Mouse (Mus musculus): ENCODE data around the gene Tmem123. TPM values are rescaled to one million over a fixed set of nuclear protein-coding genes. Genes with fewer than 3 reads are reported as not detected.

Gene Tmem123
- total RNA-seq, 2 experiments from 2014 or later = 9.0 to 10.0 TPM

DNA sequence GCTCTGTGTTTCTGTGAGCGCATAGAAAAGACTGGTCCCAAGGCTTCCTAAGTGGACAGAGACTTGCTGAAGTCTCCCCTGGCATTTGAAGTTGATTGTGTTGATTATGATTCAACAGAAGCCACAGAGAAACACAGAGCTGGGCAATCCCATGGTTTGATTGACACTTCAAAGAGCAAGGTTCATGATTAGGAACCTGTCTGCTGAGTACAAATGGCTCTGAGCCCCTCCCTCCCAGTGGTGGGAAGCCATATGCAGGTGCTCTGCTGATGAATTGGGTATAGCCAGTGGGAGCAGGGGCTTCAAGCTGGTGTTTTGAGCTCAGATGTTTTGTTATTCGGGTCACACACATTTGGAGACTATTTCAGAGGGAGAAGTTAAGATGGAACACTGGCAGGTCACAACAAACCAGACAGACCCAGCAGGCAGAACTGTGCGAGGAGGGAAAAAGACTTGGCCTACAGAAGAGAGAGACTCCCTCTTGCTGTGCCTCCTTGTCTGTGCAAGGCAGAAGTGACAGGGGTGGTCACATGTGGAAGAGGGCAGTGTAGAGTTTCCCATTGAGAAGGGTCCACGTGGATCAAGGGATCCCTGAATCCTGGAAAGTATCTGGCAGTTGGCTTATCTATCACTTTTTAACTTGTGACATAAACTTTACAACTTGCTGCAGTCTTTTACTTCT lies 9.1 kb downstream of the Tmem123 start:
- intact Hi-C loops (cut with DNase I) = no loop called here

DNA sequence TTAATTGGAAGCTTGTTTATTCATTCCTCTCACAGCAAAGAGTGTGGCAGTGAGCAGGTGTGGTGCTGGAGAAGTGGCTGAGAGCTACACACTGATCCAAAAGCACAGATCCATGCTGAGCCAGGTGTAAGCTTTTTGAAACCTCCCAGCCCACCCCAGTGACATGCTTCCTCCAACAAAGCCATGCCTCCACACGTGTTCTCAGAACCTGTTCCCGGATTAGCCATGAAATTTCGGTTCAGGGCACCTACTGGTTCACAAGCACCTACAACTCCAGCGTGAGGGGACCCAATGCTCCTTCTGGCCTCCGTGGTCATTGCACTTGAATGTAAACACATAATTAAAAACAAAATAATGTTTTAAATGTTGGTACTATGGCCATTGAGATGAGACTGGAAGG lies 9.8 kb downstream of the Tmem123 start:
- DNase-seq (ENCODE audit: low spot score in 2 of 2) = no peak
- intact Hi-C loops (cut with DNase I) = no loop called here

More for the DNA sequence above, 9.1 kb downstream of the Tmem123 start:
- no peak for DNase-seq (ENCODE audit: low spot score in 2 of 2)

DNA sequence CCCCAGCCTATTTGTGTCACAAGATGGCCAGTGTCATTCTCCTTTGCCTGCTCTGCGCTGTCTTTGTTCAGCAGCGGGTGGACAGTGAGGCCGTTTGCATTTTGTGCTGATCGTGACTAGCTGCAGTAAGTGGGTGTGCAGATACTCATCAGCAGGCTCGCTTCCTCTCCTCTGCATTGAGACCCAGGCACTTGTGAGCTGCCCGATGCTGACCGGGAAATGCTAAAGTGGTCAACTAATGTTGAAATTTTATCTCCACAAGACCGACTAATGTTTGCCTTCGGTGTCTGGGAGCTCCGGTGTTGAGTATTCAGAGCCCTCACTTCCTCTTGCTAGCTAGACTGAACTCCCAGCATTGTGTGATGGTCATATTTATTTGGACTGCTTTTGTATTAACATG lies 10.7 kb downstream of the Tmem123 start:
- no peak for DNase-seq (ENCODE audit: low spot score in 2 of 2)
- intact Hi-C loops (cut with DNase I) = no loop called here

DNA sequence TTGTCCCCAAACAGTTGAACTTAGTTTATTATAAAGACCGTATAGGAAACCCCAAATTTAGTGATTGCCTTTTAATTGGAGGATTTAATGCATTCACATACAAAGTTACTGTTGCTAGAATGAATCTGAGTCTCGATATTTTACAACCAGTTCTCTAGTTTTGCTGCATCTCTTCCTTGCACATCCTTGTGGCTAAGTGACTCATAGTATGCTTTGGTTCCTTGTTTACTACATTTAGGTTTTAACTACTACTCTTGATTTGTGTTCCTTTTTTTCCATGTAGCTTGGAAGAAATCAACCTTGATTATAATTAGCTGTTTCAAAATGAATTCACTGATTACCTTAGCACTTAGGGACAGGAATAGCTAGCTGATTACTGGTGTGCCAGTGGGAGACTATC lies 11.2 kb downstream of the Tmem123 start:
- no peak for DNase-seq (ENCODE audit: low spot score in 2 of 2)
- intact Hi-C loops (cut with DNase I) = no loop called here

DNA sequence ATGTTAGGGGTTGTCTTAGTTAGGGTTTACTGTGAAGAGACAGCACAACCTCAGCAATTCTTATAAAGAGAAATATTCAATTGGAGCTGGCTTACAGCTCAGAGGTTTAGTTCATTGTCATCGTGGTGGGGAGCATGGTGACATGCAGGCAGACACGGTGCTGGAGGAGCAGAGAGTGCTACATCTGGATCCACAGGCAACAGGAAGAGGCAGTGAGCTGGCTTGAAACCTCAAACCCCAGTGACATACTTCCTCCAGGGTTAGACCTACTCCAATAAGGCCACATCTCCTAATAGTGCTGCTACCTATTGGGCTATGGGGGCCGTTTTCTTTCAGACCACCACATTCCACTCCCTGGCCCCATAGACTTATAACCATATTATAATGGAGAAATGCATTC lies 12.1 kb downstream of the Tmem123 start:
- intact Hi-C loops (cut with DNase I) = no loop called here
- no peak for DNase-seq (ENCODE audit: low spot score in 2 of 2)

DNA sequence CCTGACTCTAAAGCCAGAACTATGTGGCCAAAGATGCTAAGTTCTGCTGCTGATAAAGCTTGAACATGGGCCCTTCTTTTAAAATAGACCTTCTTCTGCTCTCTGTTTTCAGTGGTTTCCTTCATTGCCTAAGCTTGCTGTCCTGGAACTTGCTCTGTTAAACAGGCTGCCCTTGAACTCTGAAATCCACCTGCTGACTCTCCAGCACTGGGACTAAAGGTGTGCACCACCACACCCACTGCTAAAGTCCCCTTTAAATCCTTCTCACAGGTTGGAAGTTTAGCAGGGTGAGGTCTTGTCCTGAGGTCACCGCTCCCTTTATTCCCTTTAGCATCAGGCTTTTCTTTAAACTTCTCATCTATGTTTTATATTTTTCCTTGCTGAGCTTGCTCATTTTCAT lies 13.1 kb downstream of the Tmem123 start:
- intact Hi-C loops (cut with DNase I) = no loop called here

DNA sequence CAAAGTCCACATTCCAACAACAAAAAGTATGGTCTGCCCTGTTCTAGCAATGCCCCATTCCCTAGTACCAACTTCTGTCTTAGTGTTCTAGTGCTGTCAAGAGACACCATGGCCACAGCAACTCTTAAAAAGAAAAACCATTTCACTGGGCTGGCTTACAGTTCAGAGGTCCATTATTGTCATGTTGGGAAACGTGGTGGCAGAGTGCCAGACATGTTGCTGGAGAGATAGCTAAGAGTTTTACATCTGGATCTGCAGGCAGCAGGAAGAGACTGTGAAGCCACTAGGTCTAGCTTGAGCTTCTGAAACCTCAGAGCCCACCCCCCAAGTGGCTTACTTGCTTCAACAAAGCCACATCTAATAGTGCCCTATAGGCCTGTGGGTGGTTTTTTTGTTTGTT lies 13.8 kb downstream of the Tmem123 start:
- intact Hi-C loops (cut with DNase I) = no loop called here
- DNase-seq (ENCODE audit: low spot score in 2 of 2) = no peak

More for the DNA sequence above, 13.1 kb downstream of the Tmem123 start:
- DNase-seq (ENCODE audit: low spot score in 2 of 2) = no peak

DNA sequence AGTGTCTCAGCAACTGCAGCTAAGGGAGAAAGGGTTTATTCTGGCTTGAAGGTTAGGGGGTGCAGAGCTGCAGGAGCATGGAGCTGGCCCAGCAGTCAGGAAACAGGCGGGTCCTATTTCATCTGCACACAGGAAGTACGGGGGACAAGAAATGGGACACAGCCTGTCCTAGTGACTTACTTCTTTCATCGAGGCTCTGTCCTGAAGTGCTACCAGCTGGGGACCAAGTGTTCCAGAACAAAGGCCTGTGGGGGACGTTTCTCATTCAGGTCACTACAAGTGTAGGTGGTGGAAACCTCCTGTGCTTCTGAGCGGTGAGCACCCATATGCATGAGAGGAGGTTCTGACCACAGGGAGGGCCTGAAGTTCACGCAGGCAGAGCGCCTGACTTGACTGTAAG lies 14.9 kb downstream of the Tmem123 start:
- intact Hi-C loops (cut with DNase I) = no loop called here
- no peak for DNase-seq (ENCODE audit: low spot score in 2 of 2)

DNA sequence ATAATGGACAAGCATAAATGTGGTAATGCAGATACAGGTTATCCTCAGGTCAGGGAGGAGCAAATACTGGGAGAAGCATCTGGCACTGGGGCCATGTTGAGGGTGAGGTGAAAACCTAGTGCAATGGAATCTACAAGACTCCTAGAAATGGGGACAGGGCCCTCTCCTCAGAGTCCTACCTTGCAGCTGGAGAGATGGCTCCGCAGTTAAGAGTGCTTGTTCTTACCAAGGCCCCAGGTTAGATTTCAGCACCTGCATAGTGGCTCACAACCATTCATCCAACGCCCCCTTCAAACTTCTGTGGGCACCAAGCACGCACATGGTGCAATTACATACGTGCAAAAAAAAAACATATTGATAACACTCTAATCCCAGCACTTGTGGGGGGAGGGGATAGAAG lies 15.9 kb downstream of the Tmem123 start:
- no peak for DNase-seq (ENCODE audit: low spot score in 2 of 2)
- intact Hi-C loops (cut with DNase I) = no loop called here

DNA sequence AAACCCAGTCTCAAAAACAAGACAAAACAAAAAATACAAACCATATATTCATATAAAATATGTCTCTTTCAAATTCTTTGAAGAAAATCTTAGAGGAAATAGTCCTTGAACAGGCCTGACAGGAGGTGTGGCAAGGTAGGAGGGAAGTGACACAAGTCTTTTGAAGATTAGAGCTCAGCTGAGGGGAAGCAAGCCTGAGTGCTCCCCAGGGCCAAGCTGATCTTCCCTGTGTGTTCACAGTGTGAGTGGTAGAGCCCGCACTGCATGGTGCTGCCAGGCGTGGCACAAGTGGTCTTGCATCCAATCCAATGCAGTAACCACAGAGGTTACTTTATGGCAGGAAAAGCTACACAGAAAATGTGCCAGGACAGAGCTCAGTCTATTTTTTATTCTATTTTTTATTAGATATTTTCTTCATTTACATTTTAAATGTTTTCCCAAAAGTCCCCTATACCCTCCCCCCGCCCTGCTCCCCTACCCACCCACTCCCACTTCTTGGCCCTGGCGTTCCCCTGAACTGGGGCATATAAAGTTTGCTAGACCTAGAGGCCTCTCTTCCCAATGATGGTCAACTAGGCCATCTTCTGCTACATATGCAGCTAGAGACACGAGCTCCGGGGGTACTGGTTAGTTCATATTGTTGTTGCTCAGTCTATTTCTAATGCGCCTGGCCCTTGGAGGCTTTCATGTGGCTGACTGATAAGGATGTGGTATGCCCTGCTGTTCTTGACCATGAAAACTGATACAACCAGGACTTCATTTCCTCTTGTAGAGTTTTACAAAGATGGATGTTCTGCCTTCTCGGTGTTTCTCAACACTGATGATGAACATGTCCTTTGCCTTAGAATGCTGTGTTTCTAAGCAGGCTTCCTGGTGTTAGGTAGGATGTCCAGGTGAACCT lies 16.7 kb downstream of the Tmem123 start:
- no peak for DNase-seq (ENCODE audit: low spot score in 2 of 2)
- intact Hi-C loops (cut with DNase I) = no loop called here

DNA sequence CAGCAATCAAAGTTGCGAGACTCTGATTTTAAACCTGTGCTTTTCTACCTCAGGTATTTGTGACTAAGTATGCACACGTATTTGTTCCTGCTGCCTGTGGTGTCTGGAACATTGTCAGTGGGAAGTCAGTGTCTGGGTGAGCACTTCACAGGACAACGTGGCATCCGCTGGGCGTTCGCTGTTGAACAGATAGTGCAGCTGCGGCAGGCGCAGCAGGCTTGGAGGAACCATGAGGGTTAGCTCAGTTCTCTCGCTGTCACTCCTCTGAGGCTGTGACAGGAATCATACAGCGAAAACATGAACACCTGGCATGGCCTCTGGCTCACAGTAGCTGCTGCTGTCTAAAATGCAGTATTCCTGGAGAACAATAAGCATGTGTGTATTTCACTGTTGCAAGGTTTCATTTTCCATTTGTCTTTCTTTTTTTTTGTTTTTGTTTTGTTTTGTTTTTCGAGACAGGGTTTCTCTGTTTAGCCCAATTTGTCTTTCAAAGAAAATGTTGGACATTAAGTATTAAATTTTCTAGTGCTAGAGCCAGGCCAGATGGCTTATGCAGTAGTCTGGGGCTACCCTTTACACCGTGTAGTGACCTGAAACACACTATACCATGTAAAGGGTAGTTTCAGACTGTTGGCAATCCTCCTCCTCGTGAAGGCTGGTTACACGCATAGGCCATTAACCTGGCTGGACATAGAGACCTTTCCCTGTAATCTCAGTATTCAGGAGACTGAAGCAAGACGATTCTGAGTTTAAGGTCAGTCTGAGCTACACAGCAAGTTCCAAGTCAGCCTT lies 20.2 kb downstream of the Tmem123 start:
- intact Hi-C loops (cut with DNase I) = no loop called here
- peak in 1 of 2 experiments; percentile 8 for DNase-seq (ENCODE audit: low spot score in 2 of 2)

DNA sequence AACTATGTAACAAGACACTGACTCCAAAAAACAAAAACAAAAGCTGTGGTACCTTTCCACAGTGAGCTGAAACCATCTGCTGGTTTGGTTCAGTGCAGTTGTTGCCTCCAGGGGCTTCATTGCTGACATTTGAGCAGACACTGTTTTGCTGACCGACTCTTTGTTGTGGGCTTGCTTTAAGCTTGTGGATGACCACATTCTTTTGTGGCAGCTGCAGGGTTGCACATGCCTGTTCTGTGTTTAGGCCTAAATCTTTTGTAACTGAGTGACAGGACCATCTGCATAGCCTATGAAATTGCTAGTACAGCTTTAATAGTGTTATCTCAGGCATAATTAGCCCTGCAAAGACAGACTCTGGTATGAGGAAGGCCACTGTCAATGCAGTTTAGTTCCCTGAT lies 20.8 kb downstream of the Tmem123 start:
- DNase-seq (ENCODE audit: low spot score in 2 of 2) = no peak

DNA sequence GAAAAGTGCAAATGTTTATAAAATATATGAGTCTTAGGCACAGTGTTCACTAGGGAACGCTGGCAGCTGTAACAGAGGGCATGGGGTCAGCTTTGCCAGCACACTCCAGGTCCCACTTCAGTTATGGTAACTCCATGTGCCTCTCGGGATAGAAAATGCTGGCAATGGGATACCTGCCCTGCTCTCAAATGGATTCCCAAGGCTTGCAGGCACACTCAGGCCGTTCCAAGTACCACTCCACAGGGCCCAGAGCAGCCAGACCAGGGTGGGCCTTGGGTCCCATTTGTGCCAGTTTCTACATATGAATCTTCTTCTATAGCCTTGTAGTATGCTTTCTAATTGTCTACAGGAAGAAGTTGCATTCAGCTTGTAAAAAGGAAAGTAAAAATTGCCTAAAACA lies 21.6 kb downstream of the Tmem123 start:
- intact Hi-C loops (cut with DNase I) = no loop called here
- no peak for DNase-seq (ENCODE audit: low spot score in 2 of 2)

More for the DNA sequence above, 20.8 kb downstream of the Tmem123 start:
- intact Hi-C loops (cut with DNase I) = no loop called here

DNA sequence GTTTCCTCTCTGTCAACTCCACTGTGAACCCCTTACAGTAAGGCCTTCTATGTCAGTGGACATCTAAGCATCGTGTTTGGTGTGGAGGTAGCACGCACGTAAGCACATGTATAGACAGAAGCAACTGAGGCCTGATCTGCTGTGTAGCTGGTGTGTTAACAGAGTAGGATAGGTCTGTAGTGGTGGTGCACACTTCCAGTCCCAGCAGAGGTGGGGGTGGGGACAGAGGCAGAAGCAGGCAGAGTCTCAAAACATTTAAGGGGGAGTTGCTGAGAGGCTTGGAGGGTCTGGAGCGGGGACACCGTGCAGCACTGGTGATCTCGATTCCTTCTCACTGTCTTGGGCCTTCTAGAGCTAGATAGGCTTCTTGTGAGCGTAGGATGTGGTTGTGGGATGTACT lies 22.2 kb downstream of the Tmem123 start:
- intact Hi-C loops (cut with DNase I) = no loop called here
- no peak for DNase-seq (ENCODE audit: low spot score in 2 of 2)

DNA sequence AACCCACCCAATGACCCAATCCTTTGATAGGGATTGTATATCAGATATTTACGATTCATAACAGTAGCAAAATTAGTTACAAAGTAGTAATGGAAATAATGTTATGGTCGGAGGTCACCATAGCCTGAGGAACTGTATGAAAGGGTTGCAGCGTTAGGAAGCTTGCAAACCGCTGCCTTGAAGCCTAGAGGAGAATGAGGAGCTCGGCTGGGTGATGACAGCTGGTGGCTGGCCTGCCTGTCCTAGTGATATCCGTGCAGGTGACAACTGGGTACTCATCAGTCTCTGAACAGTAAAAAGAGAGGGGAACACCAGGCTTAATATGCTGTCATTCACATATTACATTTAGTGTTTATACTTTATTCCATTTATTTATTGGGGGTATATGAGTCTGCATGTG lies 24.6 kb downstream of the Tmem123 start:
- no peak for DNase-seq (ENCODE audit: low spot score in 2 of 2)
- intact Hi-C loops (cut with DNase I) = no loop called here

DNA sequence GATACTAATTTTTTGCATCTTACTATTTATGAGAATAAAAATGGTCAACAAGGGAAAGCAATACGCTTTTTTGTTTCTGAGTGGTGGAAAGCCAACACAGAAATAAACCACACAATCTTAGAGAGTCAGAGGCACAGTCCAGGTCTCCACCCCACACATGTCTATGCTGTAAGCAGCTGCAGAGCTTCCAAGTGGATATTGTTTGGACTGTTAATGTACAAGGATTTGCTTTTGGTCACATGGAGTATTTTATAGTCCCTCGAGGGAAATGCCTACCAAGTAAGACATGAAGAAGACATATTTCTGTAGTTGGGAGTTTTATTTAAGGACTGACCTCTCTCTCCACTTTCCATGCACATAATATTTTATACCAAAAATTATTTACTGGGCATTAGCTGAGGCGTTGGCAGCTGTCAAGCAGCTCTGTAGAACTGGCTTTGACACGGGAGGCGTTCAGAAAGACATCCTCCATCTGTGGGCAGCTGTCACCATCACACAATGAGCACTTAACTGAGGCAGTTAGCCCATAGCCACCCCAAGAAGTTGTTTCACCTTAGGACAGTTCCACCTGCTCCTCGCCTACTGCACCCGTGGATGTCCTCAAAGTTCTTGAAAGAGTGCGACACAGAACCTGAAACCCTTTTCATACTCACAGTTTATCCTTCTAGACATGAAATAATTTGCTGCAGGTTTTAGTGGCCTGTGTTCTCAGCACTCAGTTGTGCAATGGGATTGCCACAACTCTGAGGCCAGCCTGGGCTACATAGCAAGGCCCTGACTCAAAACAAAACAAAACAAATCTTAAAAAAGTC lies 26.1 kb downstream of the Tmem123 start:
- no peak for DNase-seq (ENCODE audit: low spot score in 2 of 2)
- intact Hi-C loops (cut with DNase I) = no loop called here

DNA sequence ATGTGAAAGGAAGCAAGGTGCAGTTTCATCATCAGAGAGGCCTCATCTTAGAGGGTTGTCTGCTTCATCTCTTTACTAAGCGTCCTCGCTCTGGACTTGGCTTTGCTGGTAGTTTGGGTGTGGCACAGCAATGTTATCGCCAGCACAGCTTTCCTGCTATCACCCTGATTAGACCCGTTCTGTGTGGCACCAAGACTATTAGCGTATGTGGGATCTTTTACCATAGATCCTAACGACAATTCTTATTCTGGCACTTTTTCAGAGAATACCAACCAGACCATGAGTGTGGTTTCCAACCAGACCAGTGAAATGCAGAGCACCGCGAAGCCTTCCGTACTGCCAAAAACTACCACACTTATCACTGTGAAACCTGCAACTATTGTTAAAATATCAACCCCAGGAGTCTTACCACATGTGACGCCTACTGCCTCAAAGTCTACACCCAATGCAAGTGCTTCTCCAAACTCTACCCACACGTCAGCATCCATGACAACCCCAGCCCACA lies 26.8 kb downstream of the Tmem123 start:
- DNase-seq (ENCODE audit: low spot score in 2 of 2) = no peak
- intact Hi-C loops (cut with DNase I) = no loop called here

DNA sequence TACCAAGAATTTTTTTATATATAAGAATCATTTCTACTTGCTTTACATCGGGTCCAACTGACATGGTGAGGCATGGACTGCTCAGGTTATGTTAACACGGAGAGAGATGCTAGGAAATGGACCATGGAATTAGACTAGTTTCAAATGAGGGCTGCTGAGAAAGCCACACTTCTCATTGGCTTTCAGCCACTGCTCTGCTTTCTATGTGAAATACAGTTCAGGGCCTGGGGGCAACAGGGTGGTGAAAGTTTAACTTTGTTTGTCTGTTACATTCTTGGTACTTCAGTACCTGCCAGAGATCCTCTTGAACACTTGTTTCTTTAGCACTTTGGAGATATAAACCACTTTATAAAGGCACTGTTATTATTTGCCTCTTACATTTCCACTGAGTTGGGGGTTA lies 29.7 kb downstream of the Tmem123 start:
- intact Hi-C loops (cut with DNase I) = no loop called here
- DNase-seq (ENCODE audit: low spot score in 2 of 2) = no peak

DNA sequence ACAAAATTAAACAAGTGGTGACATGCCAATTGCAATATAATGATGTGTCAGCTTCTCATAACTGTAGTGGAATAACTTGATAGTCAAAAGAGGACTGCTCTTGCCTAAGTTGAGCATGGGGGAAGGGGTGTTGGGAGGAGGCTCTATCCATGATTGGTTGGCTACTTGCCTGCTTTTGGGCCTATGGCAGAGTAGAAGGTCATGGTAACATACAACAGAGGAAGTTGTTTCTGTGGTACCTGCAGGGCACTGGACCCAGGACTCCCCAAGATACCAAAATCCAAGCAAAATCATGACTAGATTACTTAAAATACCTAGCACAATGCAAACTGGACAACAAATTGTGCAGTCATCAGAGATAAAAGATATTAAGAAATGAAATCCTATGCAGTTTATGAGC lies 31.7 kb downstream of the Tmem123 start:
- no peak for DNase-seq (ENCODE audit: low spot score in 2 of 2)
- intact Hi-C loops (cut with DNase I) = no loop called here
